Mouse (Mus musculus) megakaryocyte, embryonic 14.5 days (primary cell): ENCODE data around the gene Cd276.

Experiments used
- FLI1 ChIP-seq: IDR thresholded peaks from 2 replicates; pipeline ENCODE4 v1.6.1; 2012; ENCODE audit warnings: low read length, inconsistent platforms, mixed read lengths
- GATA1 ChIP-seq: IDR thresholded peaks from 3 replicates; pipeline ENCODE4 v1.6.1; 2012; ENCODE audit warnings: mixed read lengths, low read length, inconsistent platforms, borderline replicate concordance

DNA sequence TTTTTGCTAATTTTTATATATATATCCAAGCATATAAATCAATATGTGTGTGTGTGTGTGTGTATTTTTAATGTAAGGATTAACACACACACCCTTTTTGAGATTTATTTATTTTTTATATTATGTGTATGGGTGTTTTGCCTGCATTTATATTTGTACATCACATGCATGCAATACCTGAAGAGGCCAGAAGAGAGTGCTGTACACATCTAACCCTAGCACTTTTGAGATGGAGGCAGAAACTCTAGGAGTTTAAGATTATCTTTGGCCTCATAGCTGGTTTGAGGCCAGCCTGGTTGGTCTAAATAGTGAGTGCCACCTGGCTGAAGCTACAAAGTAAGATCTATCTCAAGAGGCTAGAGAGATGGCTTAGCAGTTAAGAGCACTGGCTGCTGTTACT is 12.4 kb upstream of the Cd276 start:
- TF ChIP-seq GATA1 (no peak), FLI1 (no peak)
